Mouse (Mus musculus) E14TG2a.4 (cell line): ENCODE results near the gene Midn.

Source experiments
- CTCF ChIP-seq: conservative IDR thresholded peaks from 2 replicates; pipeline ENCODE4 v1.5.1; 2014; ENCODE audit warnings: low read length
- NANOG ChIP-seq: IDR thresholded peaks from 2 replicates; pipeline ENCODE4 v1.6.1; 2014; ENCODE audit warnings: borderline replicate concordance, low read length, mixed read lengths
- POU5F1 ChIP-seq: IDR thresholded peaks from 2 replicates; pipeline ENCODE4 v1.6.1; 2014; ENCODE audit warnings: low read length, borderline replicate concordance

- TF ChIP-seq CTCF (no peak), POU5F1 (no peak), NANOG (no peak)
These were observed 4.4 kb upstream of the Midn start for GRCm38 (mm10) chr10:80143664-80144063.
